Mouse (Mus musculus) heart, embryonic 16.5 days (tissue): ENCODE results near the gene R3hcc1l. TPM values are rescaled to one million over a fixed set of nuclear protein-coding genes. Genes with fewer than 3 reads are reported as not detected.

ENCODE experiments used
- ATAC-seq: fragments of 200-750 bp; cut with Nextera tagmentation; replicated peaks from 2 replicates; pipeline ENCODE4 v1.8.0; 2017; ENCODE audit warnings: moderate number of reproducible peaks; ENCODE audit not compliant: insufficient read depth, low FRiP score; ENCODE audit errors: extremely low read depth
- H3K27ac ChIP-seq: fragments of 300-500 bp; sonication (generic); 2 replicates; pipeline ENCODE4 v1.5.1; 2014; ENCODE audit warnings: mild to moderate bottlenecking, low read length, control low read depth, moderate library complexity
- H3K27me3 ChIP-seq: fragments of 300-500 bp; sonication (generic); 2 replicates; pipeline ENCODE4 v1.6.1; 2014; ENCODE audit warnings: low read length, mixed read lengths; ENCODE audit not compliant: control insufficient read depth, insufficient read depth
- H3K36me3 ChIP-seq: fragments of 300-500 bp; sonication (generic); 2 replicates; pipeline ENCODE4 v1.6.1; 2014; ENCODE audit not compliant: control insufficient read depth, insufficient read depth
- H3K4me1 ChIP-seq: fragments of 300-500 bp; sonication (generic); 2 replicates; pipeline ENCODE4 v1.6.1; 2014; ENCODE audit warnings: low read length, mixed read lengths; ENCODE audit not compliant: control insufficient read depth, insufficient read depth
- H3K4me2 ChIP-seq: fragments of 300-500 bp; sonication (generic); 2 replicates; pipeline ENCODE4 v1.6.1; 2014; ENCODE audit warnings: low read depth, mild to moderate bottlenecking, control low read depth, low read length
- H3K4me3 ChIP-seq: fragments of 300-500 bp; sonication (generic); 2 replicates; pipeline ENCODE4 v1.5.1; 2014; ENCODE audit warnings: mild to moderate bottlenecking, control low read depth, low read length
- H3K9ac ChIP-seq: fragments of 300-500 bp; sonication (generic); 2 replicates; pipeline ENCODE4 v1.6.1; 2014; ENCODE audit warnings: low read length, control low read depth
- H3K9me3 ChIP-seq: fragments of 300-500 bp; sonication (generic); replicated peaks from 2 replicates; pipeline ENCODE4 v1.6.1; 2016; ENCODE audit warnings: low read length; ENCODE audit not compliant: control insufficient read depth
- WGBS: fragments of 180-500 bp; shearing (Covaris S2); extraction: QIAGEN DNeasy Blood & Tissue Kit; methylation state at CpG from one replicate; pipeline ENCODE4 v1.1.7; 2014; 5-methylcytosine and 5-hydroxymethylcytosine counted together
- polyA plus RNA-seq: library from polyadenylated mRNA; unstranded; fragments of >200 nt; fragmentation: Nextera tagmentation; extraction: Ambion mirVana; gene quantifications from 2 replicates; pipeline ENCODE4 v1.2.1, GENCODE M21; 2015

The R3hcc1l gene
- polyA plus RNA-seq, 1 experiment from 2014 or later: 14.3 TPM

DNA sequence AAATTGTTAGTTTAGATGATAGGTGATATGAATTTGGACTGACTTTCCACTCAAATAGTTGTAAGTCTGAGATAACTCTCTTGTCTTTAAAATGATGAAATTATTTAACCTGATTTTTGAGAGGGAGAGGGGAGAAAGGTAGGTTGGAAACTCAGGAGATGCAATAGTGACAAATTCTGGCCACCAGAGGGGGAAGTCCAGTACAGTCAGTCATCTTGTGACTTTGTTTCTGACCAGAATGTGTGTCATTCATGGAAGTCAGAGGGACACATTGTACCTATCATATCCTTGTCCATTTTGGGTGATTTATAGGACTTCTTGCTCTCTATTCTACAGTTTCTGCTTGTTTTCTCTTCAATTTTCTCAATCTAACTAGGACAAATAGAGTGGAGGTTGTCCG is 19.0 kb downstream of the R3hcc1l start:
- Histone ChIP-seq H3K9me3 (no peaks in the 10 kb centered on the region), H3K27me3 (no peaks in the 10 kb centered on the region), H3K4me1 (peaks cover 13% of the 10 kb centered on the region), H3K9ac (no peak overlapping the region), H3K27ac (no peak overlapping the region), H3K4me2 (no peak overlapping the region), H3K36me3 (no peaks in the 10 kb centered on the region), H3K4me3 (no peak overlapping the region)
- 94% methylated on average over 1 of the region's 1 CpGs for WGBS
- no peak for ATAC-seq

DNA sequence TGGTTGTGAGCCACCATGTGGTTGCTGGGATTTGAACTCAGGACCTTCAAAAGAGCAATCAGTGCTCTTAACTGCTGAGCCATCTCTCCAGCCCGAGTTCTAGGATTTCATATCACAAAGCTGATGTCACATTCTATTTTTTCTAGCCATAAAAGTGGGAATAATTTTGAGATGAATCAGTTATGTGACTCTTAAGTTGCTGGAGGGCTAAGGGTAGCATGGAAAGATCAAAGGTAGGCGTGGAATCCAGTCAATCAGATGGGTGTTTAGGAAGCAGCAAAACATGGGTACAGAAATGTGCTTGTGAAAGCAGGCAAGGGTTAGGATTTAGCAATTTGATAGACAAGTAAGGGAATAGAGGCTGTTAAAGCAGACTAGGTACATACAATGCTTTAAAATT is 20.4 kb downstream of the R3hcc1l start:
- Histone ChIP-seq H3K9ac (no peak overlapping the region), H3K9me3 (no peaks in the 10 kb centered on the region), H3K27ac (no peak overlapping the region), H3K4me3 (no peak overlapping the region), H3K27me3 (no peaks in the 10 kb centered on the region), H3K36me3 (no peaks in the 10 kb centered on the region), H3K4me2 (no peak overlapping the region), H3K4me1 (peaks cover 11% of the 10 kb centered on the region)
- ATAC-seq: no peak
- WGBS: 66% methylated on average over 2 of the region's 2 CpGs

DNA sequence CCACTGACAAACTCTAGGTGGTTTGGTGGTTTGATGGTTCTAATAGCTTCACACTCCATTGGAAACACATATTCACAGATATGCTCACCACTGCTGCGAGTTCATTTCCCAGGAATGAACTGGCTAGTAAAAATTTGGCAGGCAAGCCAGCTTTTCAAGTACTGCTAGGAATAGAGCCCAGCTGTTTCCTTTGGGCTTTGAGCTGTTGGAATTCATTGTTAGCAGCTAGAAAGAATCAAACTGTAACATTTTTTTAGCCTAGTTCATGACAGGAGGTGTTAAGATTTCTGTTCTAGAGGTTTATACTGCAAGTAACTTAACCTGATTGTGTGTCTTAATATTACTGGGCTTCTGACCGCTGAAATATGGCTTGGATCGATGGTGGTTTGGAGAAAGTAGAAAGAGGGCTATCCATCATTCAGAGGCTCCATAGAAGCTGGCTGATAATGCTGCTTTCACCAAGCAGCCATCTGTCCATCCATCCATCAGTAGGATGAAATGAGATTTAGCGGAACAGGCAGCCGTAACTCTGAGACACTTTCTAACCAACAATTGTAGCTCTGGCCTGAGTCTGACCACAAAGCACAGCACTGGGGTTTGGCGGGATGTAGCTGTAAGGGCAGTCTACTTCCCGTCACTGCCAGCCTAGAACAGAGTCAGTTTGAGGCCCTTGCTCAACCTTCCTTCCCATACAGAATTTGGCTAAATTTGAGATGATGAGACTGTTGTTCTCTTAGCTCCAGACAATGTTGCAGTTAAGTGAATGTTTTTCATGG is 21.0 kb downstream of the R3hcc1l start:
- Histone ChIP-seq H3K4me1 (peaks cover 11% of the 10 kb centered on the region), H3K4me2 (no peak overlapping the region), H3K27ac (no peak overlapping the region), H3K4me3 (no peak overlapping the region), H3K9ac (no peak overlapping the region), H3K9me3 (no peaks in the 10 kb centered on the region), H3K36me3 (no peaks in the 10 kb centered on the region), H3K27me3 (no peaks in the 10 kb centered on the region)
- WGBS: 60% methylated on average over 7 of the region's 7 CpGs
- no peak for ATAC-seq

DNA sequence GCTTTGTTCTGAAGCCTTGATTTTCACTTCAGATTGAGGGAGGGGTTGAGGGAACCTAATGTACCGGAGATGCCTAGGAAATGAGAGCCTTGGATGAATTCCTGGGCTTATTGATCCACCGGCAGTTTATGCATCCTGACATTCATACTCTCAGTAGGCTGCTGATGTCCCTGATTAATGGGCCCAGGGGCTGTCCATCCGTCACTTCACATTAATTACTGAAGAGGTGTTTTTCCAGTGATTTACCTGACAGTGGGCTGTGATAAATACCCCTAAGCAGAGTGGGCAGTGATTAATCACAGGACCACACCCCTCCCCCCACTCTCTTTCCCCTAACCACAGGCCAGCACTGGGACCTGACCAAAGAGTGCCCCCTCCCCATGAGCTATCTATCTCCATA is 22.1 kb downstream of the R3hcc1l start:
- Histone ChIP-seq H3K9ac (no peak overlapping the region), H3K4me1 (peaks cover 8% of the 10 kb centered on the region; the same call in 1 of the 2 replicates), H3K4me3 (no peak overlapping the region), H3K9me3 (no peaks in the 10 kb centered on the region), H3K27ac (no peak overlapping the region), H3K27me3 (no peaks in the 10 kb centered on the region), H3K36me3 (no peaks in the 10 kb centered on the region), H3K4me2 (no peak overlapping the region)
- no peak for ATAC-seq
- WGBS: 73% methylated on average over 3 of the region's 3 CpGs

DNA sequence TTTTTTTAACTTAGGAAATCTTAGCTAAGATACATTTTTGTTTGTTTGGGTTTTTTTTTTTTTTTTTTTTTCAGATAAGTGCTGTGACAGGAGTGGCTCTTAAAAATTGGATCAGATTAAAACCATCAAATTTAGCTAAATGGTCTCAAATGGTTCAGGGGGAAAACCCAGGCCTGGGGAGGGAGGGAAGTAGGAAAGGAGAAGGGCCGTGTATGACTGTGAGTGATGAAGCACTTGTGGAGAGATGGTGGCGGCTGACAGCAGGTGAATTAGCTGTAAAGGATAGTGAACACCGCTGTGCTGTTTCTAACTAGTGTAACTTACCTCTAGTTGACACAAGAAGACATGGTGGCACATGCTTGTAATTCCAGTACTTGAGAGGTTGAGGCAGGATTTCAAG is 40.1 kb downstream of the R3hcc1l start:
- Histone ChIP-seq H3K4me2 (no peak overlapping the region), H3K27me3 (no peaks in the 10 kb centered on the region), H3K27ac (no peak overlapping the region), H3K4me3 (no peak overlapping the region), H3K36me3 (peaks cover 11% of the 10 kb centered on the region), H3K4me1 (no peaks in the 10 kb centered on the region; the same call in 1 of the 2 replicates), H3K9me3 (no peaks in the 10 kb centered on the region), H3K9ac (no peak overlapping the region)
- ATAC-seq: no peak
- 68% methylated on average over 3 of the region's 3 CpGs for WGBS

DNA sequence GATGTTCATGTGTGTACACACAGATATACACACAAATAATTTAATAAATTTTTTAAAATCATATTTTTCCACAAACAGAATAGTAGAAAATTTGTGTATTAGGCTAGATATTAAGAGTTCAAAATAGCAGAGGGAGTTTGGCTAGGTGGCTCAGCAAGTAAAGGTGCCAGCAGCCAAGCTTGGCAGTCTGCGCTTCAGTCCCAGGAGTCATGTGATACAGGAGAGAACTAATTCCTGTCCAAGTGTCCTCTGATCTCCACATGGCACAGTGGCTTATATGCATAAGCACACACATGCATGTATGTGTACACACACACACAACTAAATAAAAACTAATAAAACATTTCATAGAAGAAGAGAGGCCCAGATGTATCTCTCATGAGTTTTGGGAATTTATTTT is 43.4 kb downstream of the R3hcc1l start:
- H3K9ac ChIP-seq: no peak overlapping the region
- H3K27me3 ChIP-seq: no peaks in the 10 kb centered on the region
- ATAC-seq: no peak
- no peak overlapping the region for H3K4me3 ChIP-seq
- H3K36me3 ChIP-seq: peaks cover 13% of the 10 kb centered on the region
- no peaks in the 10 kb centered on the region; the same call in 1 of the 2 replicates for H3K4me1 ChIP-seq
- H3K4me2 ChIP-seq: no peak overlapping the region
- 66% methylated on average over 1 of the region's 1 CpGs for WGBS
- H3K27ac ChIP-seq: no peak overlapping the region
- no peaks in the 10 kb centered on the region for H3K9me3 ChIP-seq

DNA sequence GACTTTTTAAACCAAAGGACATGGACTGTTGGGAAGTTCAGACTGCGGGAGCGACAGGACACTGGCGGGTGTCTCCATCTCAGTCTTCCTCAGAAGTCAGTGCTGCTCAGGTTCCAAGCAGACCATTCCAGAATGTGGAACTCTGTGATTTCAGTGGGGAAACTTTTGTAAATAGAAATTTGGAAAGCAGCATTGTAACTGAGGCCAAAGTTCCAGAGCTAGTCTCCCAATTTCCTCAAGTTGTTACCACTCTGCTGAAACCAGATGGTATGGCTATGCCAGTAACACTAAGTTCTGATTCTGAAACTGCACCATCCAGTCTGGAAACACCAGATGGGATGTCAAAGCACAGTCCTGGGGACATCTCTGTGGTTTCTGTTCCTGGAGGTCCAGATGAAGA is 44.4 kb downstream of the R3hcc1l start:
- Histone ChIP-seq H3K27ac (no peak overlapping the region), H3K4me3 (no peak overlapping the region), H3K9me3 (no peaks in the 10 kb centered on the region), H3K36me3 (peaks cover 13% of the 10 kb centered on the region), H3K9ac (no peak overlapping the region), H3K27me3 (no peaks in the 10 kb centered on the region), H3K4me1 (no peaks in the 10 kb centered on the region; the same call in 1 of the 2 replicates), H3K4me2 (no peak overlapping the region)
- 93% methylated on average over 3 of the region's 3 CpGs for WGBS
- no peak for ATAC-seq

DNA sequence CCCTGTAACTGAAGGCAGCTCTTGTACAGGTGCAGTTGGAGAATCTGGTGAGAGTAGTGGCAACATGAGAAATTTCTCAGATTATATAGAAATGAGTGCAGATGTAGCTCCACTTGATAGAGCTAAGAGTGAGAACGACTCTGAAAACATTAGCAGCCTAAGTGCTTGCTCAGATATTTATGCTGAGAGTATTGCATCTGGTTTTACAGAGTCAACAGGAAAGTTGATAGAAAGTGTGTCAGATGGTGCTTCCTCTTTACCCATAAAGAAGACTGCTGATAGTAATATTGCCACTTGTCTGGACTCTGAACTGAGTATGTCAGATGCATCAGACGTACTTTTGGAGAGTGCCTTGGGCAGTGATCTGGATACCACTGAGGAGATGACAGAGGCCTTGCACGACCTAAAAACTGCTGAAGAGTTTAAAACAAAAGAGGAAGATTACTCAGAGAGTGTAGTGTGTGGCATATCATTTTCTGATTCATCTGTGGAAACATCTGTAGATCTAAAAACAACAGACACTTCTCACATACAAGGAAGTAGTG is 45.2 kb downstream of the R3hcc1l start:
- Histone ChIP-seq H3K9ac (no peak overlapping the region), H3K27ac (no peak overlapping the region), H3K36me3 (peaks cover 13% of the 10 kb centered on the region), H3K4me3 (no peak overlapping the region), H3K27me3 (no peaks in the 10 kb centered on the region), H3K4me1 (no peaks in the 10 kb centered on the region; the same call in 1 of the 2 replicates), H3K4me2 (no peak overlapping the region), H3K9me3 (no peaks in the 10 kb centered on the region)
- no peak for ATAC-seq
- WGBS: 76% methylated on average over 3 of the region's 3 CpGs

DNA sequence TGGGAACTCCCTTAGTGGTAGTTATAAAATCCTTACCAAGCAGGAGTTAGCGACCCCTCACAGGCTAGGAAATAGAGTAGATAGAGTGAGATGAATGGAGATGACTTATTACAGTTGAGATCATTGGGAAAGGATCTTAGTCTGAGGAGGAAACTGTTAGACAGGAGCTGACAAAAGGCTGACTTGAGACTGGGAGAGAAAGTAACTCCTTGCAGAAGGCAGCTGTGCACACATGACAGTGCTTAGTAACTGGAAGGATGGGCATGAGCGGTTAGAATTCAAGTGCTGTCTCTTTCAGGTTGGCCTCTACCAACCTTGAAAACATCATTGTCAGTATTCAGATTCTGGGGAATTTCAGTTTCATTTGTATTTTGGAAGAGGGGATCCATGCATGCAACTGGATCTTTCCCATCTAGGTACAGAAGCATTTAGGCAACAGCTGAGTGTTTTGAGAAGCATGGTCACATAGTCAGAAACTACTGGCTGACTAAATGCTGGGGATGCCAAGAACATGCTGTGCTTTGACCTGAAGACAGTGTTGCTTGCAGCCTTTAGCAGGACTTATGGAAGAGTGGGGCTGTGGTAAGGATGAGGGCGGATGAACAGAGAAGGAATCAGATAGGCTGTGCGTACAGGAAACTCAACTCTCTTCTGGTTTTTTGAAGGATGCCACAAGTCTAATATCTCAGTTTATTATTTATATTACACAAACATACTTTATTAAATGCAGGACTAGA is 47.9 kb downstream of the R3hcc1l start:
- no peaks in the 10 kb centered on the region for H3K27me3 ChIP-seq
- H3K4me1 ChIP-seq: no peaks in the 10 kb centered on the region; the same call in 1 of the 2 replicates
- H3K9me3 ChIP-seq: no peaks in the 10 kb centered on the region
- no peak for ATAC-seq
- no peak overlapping the region for H3K9ac ChIP-seq
- no peak overlapping the region for H3K27ac ChIP-seq
- H3K36me3 ChIP-seq: peaks cover 13% of the 10 kb centered on the region
- 81% methylated on average over 4 of the region's 4 CpGs for WGBS
- H3K4me2 ChIP-seq: no peak overlapping the region
- H3K4me3 ChIP-seq: no peak overlapping the region
